Mouse (Mus musculus) kidney, adult 2 months (tissue): Measurements from ENCODE around the gene Gsg1.

Experiments used
- CTCF ChIP-seq: fragments of 200-500 bp; conservative IDR thresholded peaks from 2 replicates; pipeline ENCODE4 v1.5.1; 2011; ENCODE audit warnings: low read depth, mild to moderate bottlenecking, control low read depth, low read length, moderate library complexity, mixed read lengths; ENCODE audit not compliant: insufficient read depth, insufficient read length
- POLR2A ChIP-seq: fragments of 200-500 bp; IDR thresholded peaks from one replicate; pipeline ENCODE4 v1.6.1; 2011; ENCODE audit warnings: low read depth, low read length, control low read depth

- TF ChIP-seq POLR2A (no peak), CTCF (no peak)
Measured at GRCm38 (mm10) chr6:135271761-135272160, 17.6 kb upstream of the Gsg1 start.
